Mouse (Mus musculus) midbrain, embryonic 13.5 days (tissue): ENCODE results near the gene B3gnt7. TPM values are rescaled to one million over a fixed set of nuclear protein-coding genes. Genes with fewer than 3 reads are reported as not detected.

Experiments used
- ATAC-seq: fragments of 200-750 bp; cut with Nextera tagmentation; 2 replicates; pipeline ENCODE4 v1.8.0; 2017; ENCODE audit warnings: mild to moderate bottlenecking, moderate TSS enrichment, moderate library complexity
- H3K27ac ChIP-seq: fragments of 300-500 bp; sonication (generic); 2 replicates; pipeline ENCODE4 v1.5.1; 2015; ENCODE audit warnings: inconsistent platforms, mild to moderate bottlenecking, moderate library complexity
- H3K27me3 ChIP-seq: fragments of 300-500 bp; sonication (generic); 2 replicates; pipeline ENCODE4 v1.6.1; 2015; ENCODE audit warnings: mild to moderate bottlenecking, inconsistent platforms
- H3K36me3 ChIP-seq: fragments of 300-500 bp; sonication (generic); 2 replicates; pipeline ENCODE4 v1.6.1; 2015; ENCODE audit warnings: mild to moderate bottlenecking, inconsistent platforms
- H3K4me1 ChIP-seq: fragments of 300-500 bp; sonication (generic); replicated peaks from 2 replicates; pipeline ENCODE4 v1.6.1; 2015; ENCODE audit warnings: inconsistent platforms
- H3K4me2 ChIP-seq: fragments of 300-500 bp; sonication (generic); replicated peaks from 2 replicates; pipeline ENCODE4 v1.6.1; 2015; ENCODE audit warnings: moderate library complexity, mild to moderate bottlenecking, inconsistent platforms
- H3K4me3 ChIP-seq: fragments of 300-500 bp; sonication (generic); replicated peaks from 2 replicates; pipeline ENCODE4 v1.5.1; 2015; ENCODE audit warnings: mild to moderate bottlenecking, inconsistent platforms
- H3K9ac ChIP-seq: fragments of 300-500 bp; sonication (generic); replicated peaks from 2 replicates; pipeline ENCODE4 v1.6.1; 2015; ENCODE audit warnings: mild to moderate bottlenecking, inconsistent platforms
- H3K9me3 ChIP-seq: fragments of 300-500 bp; sonication (generic); 2 replicates; pipeline ENCODE4 v1.6.1; 2016; ENCODE audit warnings: mild to moderate bottlenecking, inconsistent platforms
- whole genome bisulfite sequencing: fragments of 180-500 bp; shearing (Covaris S2); methylation state at CpG from one replicate; pipeline ENCODE4 v1.1.7; 2015; 5-methylcytosine and 5-hydroxymethylcytosine counted together
- microRNA-seq: library from miRNA; unstranded; fragments of <30 nt; microRNA quantifications from one replicate; pipeline ENCODE4, GENCODE M21; 2016
- polyA plus RNA-seq: library from polyadenylated mRNA; unstranded; fragments of >200 nt; fragmentation: Nextera tagmentation; extraction: Ambion mirVana; gene quantifications from 2 replicates; pipeline ENCODE4 v1.2.1, GENCODE M21; 2015

B3gnt7 gene
- polyA plus RNA-seq, 1 experiment from 2014 or later: 2.7 TPM

GRCm38 (mm10) chr1:86349201-86349600 is 46.6 kb downstream of the B3gnt7 start:
- 93% methylated on average over 3 of the region's 3 CpGs for WGBS
- no peak overlapping the region for H3K4me3 ChIP-seq
- H3K4me2 ChIP-seq: no peak overlapping the region
- no peaks in the 10 kb centered on the region for H3K9me3 ChIP-seq
- H3K9ac ChIP-seq: no peak overlapping the region
- no peak for ATAC-seq
- H3K36me3 ChIP-seq: peaks cover 82% of the 10 kb centered on the region
- H3K4me1 ChIP-seq: no peaks in the 10 kb centered on the region
- H3K27me3 ChIP-seq: no peaks in the 10 kb centered on the region
- no peak overlapping the region for H3K27ac ChIP-seq

GRCm38 (mm10) chr1:86349696-86350095 is 47.1 kb downstream of the B3gnt7 start:
- H3K4me1 ChIP-seq: no peaks in the 10 kb centered on the region
- no peak overlapping the region for H3K9ac ChIP-seq
- H3K9me3 ChIP-seq: no peaks in the 10 kb centered on the region
- H3K27ac ChIP-seq: no peak overlapping the region
- ATAC-seq: no peak
- H3K4me2 ChIP-seq: no peak overlapping the region
- no peak overlapping the region for H3K4me3 ChIP-seq
- H3K36me3 ChIP-seq: peaks cover 87% of the 10 kb centered on the region
- H3K27me3 ChIP-seq: no peaks in the 10 kb centered on the region
- 91% methylated on average over 1 of the region's 1 CpGs for WGBS

DNA sequence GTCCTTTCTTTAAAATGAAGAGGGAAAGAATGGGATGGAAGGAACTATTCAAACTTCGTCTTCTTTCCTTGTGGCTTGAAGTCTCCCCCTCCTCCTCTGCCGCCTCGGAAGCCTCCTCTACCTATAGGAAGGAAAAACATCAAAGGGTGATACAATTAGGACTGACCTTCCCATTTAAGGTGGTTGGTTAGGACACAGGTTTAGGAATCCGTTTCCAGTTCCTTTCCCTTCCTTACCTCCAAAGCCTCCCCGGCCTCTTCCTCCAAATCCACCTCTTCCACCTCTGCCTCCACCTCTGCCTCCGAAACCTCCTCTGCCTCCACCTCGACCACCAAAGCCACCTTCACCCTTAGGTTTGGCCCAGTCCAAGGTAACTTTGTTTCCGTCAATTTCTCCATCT is 47.9 kb downstream of the B3gnt7 start:
- 85% methylated on average over 8 of the region's 8 CpGs for WGBS
- Histone ChIP-seq H3K9me3 (no peaks in the 10 kb centered on the region), H3K9ac (no peak overlapping the region), H3K4me1 (no peaks in the 10 kb centered on the region), H3K27me3 (no peaks in the 10 kb centered on the region), H3K4me2 (no peak overlapping the region), H3K4me3 (no peak overlapping the region), H3K36me3 (peaks cover 90% of the 10 kb centered on the region), H3K27ac (no peak overlapping the region)
- ATAC-seq: no peak

- no peak overlapping the region for H3K27ac ChIP-seq
- 87% methylated on average over 2 of the region's 2 CpGs for WGBS
- no peaks in the 10 kb centered on the region for H3K27me3 ChIP-seq
- peaks cover 80% of the 10 kb centered on the region for H3K36me3 ChIP-seq
- H3K9ac ChIP-seq: no peak overlapping the region
- ATAC-seq: no peak
- H3K4me2 ChIP-seq: no peak overlapping the region
- no peak overlapping the region for H3K4me3 ChIP-seq
- H3K9me3 ChIP-seq: no peaks in the 10 kb centered on the region
- peaks cover 20% of the 10 kb centered on the region for H3K4me1 ChIP-seq
These were observed 51.6 kb downstream of the B3gnt7 start for GRCm38 (mm10) chr1:86354186-86354585.

Small RNAs within 50 kb of the gene (microRNA-seq; reads per million reads assigned to microRNA genes)
- gene mmu-mir-3535: 20.0 reads per million, percentile 35 among the genes with 10 or more reads in this experiment

Other genes with a start within 250 kb of the B3gnt7 start
- 188 and 201 TPM in 2 replicates for gene Psmd1, start 238.4 kb upstream of the B3gnt7 start, polyA plus RNA-seq
- 0.15 and 0.28 TPM in 2 replicates for gene Htr2b, start 190.9 kb upstream of the B3gnt7 start, polyA plus RNA-seq
- gene Gm21972, start 169.2 kb upstream of the B3gnt7 start, polyA plus RNA-seq: 0.30 TPM in 1 of 2 replicates, not detected in the other
- gene Armc9, start 148.1 kb upstream of the B3gnt7 start, polyA plus RNA-seq: 37.2 and 37.4 TPM in 2 replicates
- 241 and 244 TPM in 2 replicates for gene Ncl, start 56.6 kb downstream of the B3gnt7 start, polyA plus RNA-seq
- gene Nmur1, start 123.4 kb downstream of the B3gnt7 start, polyA plus RNA-seq: 0.22 TPM in 1 of 2 replicates, not detected in the other
- gene Tex44, start 123.5 kb downstream of the B3gnt7 start, polyA plus RNA-seq: not detected in 2 replicates
- 2,381 and 2,469 TPM in 2 replicates for gene Ptma, start 223.9 kb downstream of the B3gnt7 start, polyA plus RNA-seq